Mouse (Mus musculus): Measurements from ENCODE around the gene Tcf7l1.

Gene Tcf7l1

DNA sequence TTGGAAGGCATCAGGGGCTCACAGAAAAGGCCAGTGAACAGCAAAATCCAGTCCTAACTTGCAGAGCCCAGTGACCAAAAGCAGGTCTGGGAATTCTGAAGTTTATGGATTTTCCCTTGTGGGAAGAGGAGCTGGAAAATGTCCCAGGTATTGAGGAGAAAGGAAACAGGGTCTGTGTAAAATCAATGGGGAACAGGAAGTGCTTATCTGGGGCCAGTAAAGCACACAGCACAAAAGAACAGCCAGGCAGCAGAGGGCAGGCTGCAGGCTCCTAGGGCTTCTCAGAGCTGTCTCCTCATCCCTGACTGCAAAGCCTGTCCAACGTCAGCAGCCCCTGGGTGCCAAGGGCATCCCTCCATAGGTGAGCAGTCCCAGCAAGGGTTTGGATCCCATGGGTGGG lies 126.1 kb downstream of the Tcf7l1 start:
- DNase-seq (ENCODE audit: low read depth, low spot score) = no peak

GRCm38 (mm10) chr6:72660391-72660720 lies 128.7 kb downstream of the Tcf7l1 start:
- DNase-seq (ENCODE audit: low read depth, low spot score) = no peak

DNA sequence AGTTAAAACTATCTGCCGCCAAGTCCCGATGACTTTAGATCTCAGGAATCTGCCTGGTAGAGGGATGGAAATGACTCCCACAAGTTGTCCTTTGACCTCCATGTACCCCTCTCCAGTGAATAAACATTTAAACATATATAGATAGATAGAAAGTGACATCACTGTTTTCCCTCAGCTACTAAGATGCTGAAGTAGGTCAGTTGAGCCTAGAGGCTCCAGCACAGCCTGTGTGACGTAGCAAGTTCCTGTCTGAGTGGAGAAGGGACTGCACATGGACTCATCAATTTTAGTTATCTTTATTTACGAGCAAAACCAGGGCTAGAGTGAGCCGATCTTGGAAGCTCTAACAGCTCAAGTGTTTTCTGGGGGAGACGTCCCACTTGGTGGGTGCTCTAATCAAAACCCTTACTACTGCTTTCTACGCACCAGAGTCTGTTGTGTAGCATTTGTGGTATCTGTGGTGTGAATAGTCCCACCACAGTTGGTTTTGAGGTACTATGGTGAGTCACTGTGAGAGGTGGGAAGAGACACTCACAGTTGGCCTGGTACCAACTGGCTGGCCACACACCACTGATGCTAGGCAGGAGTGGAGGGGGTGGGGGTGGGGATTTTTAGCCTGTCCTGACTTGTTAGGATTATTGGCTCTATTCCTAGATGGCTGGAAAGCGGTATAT lies 129.2 kb downstream of the Tcf7l1 start:
- DNase-seq (ENCODE audit: low read depth, low spot score) = no peak

- DNase-seq (ENCODE audit: low read depth, low spot score) = no peak
Measured at GRCm38 (mm10) chr6:72658006-72658405, 131.0 kb downstream of the Tcf7l1 start.

DNA sequence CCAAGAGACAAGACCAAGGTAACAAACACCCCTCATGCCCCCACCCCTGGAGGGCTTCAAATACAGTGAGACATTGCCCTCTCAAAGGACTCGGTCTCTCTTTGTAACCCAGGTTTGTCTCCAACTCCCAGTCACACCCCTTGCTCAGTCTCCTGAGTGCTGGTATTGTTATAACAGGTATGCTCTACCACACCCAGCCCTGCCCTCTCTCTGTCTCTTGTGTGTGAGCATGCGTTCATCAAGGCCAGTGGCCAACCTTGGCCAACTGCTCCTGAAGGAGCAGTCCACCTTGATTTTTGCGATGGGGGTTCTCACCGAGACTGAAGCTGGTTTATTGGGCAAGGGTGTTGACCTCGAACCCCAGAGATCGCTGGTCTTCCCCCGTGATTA lies 133.0 kb downstream of the Tcf7l1 start:
- no peak for DNase-seq (ENCODE audit: low read depth, low spot score)

DNA sequence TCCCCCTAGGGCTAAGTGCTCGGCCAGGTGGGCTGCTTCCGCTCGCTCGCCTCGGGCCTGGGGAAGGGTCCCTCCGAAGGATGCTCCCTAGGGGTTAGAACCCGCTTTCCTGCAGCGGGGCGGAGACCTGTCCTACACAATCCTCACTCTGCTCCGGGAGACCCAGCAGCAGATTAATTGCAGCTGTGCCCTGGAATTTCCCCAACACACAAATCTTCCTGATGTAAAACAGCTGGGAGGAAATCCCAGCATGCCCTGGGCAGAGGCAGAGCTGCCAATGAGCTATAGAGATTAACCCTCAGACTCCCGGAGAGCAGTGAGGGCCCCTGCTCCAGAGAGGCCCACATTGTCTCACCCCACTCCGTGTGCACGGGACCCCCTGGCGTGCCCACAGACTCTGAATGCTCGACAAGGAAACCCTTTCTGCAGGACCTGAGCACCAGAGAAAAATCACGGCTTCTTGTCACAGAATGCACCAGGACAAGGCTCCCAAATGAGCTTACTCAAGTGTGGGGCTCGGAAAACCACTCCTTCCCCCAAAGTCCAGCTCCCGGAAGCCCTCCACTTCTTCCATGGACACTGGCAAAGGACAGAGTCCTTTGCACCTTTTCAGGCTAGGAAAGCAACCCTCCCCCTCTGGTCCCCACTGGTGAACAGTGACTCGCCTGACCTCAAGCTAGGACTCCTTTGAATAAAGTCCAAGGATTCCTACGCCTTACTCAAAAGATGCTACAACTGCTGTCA lies 133.6 kb downstream of the Tcf7l1 start:
- DNase-seq (ENCODE audit: low read depth, low spot score) = peak; percentile 97

GRCm38 (mm10) chr6:72654355-72654754 lies 134.7 kb downstream of the Tcf7l1 start:
- DNase-seq (ENCODE audit: low read depth, low spot score) = no peak

DNA sequence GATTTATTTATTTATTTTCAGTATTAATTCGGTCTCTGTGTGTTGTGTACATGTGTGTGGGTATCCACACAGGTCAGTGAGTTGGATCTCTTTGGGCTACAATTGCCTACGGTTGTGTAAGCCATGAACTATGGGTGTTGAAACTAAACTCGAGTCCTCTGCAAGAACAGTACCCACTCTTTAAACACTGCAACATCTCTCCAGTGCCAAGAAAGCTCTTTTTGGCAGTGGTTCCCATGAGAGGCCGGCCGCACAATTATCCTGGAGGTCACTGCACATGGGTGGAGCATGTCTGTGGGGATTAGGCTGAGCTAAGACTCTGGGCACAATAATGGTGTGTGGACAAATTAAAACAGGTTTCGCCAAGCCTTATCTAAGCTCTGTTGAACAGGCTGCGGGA lies 135.6 kb downstream of the Tcf7l1 start:
- no peak for DNase-seq (ENCODE audit: low read depth, low spot score)

DNA sequence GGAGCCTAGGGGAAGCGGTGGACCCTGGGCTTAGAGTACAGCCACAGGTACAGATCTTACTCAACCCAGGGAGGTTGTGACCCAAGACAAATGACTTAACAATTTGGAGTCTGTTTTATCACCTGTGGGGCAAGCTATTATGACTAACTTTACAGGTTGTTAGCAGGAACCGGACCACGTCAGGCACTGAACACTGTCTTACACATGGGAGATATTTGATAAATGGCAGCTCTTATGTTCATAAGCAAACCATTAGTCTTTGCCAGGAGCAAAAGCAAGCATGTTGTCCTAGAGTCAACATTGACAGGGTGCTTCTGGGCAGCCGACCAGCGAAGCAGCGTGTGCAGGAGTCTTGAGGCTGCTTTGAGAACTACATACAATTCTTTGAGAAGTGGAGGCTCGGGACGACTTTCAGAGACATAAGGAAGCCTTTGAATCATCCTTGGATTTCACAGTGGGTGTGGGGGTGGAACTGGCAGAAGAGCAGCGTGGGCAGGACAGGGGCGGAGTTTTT lies 138.7 kb downstream of the Tcf7l1 start:
- DNase-seq (ENCODE audit: low read depth, low spot score) = no peak

GRCm38 (mm10) chr6:72648002-72648595 lies 141.0 kb downstream of the Tcf7l1 start:
- DNase-seq (ENCODE audit: low read depth, low spot score) = peak; percentile 56

DNA sequence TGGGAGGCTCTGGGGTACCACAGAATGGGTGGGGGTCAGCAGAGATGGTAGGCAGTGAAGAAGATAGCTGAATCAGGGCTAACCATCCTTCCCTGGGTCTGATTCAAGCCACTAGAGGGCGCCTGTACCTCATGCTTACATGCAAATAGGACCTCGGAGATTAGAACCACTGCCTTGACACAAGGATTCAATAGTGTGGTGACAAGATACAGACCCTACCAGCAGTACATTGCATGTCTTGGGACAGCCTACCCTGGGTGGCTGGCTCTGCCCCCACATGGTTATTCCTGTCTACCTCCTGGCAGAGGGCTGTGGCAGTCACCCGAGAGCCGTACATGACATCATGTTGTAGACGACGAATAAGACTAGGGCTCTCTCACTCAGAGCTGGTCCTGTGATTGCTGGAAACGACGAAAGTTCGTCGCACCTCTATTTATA lies 141.7 kb downstream of the Tcf7l1 start:
- peak; percentile 67 for DNase-seq (ENCODE audit: low read depth, low spot score)

DNA sequence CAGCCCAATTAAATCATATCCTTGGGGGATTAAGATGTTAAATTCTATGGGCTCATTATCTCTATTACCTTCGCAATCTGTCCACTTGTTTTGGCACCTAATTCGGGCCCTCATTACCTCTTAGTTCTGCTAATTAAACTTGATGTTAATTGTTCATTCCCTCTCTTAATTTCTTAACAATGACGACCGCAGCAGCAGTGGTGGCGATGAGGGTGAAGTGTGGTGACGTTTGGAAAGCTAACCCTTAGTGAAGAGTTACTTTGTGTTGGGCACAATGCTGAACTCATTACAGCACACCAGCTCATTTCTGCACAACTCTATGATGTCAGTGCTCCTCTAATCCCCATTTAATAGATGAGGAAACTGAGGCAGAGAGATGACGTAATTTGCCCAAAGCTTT lies 143.7 kb downstream of the Tcf7l1 start:
- DNase-seq (ENCODE audit: low read depth, low spot score) = no peak

- no peak for DNase-seq (ENCODE audit: low read depth, low spot score)
Measured at GRCm38 (mm10) chr6:72644576-72644975, 144.5 kb downstream of the Tcf7l1 start.

- DNase-seq (ENCODE audit: low read depth, low spot score) = no peak
Measured at GRCm38 (mm10) chr6:72641218-72641954, 147.7 kb downstream of the Tcf7l1 start.

GRCm38 (mm10) chr6:72636940-72637339 lies 152.1 kb downstream of the Tcf7l1 start:
- DNase-seq (ENCODE audit: low read depth, low spot score) = no peak

DNA sequence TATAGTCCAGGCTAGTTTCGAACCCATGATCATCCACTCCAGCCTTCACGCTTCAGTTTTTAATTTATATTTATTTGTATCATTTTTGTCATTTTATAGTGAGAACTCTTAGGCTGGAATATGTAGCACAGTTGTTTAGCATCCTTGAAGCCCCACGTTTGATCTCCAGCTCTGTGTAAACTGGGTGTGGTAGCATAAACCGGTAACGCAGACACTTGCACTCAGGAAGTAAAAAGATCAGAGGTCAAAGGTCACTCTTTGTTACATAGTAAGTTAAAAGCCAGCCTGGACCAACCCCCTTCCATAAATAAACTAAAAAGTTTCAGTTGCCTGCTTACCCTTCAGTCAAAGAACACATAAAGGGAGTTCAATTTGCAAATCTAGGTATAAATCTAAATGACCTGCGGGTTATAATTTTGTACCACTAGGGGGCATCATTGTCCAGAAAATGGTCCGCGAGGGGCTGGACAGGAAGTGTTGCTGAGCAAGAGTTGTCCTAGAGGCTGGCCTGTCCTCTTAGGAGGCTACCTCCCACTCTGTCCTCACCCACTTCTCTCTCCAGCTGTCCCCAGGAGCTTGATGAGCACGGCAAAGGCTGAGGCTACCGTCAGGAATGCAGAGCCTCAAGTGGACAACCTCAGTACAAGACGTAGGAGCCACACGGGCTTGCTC lies 153.2 kb downstream of the Tcf7l1 start:
- peak; percentile 80 for DNase-seq (ENCODE audit: low read depth, low spot score)

- DNase-seq (ENCODE audit: low read depth, low spot score) = no peak
Measured at GRCm38 (mm10) chr6:72634311-72634710, 154.7 kb downstream of the Tcf7l1 start.

DNA sequence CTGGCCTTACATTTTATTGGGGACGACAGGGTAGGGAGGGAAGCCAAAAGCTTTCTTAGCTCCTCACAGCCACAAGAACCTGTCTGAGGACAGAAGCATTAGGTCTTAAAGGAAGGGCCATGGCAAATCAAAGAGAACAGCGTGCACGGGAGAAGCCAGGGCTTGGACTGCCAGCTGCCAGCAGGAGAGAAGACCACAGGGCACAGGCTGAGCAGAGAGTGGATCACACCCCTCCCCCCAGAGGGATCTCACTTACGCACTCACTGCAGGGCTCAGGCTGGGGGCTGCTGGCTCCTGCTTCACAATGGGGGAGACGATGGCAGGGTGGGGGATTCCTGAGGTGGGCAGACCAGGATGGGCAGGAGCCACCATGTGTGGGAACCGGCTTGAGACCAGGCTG lies 157.4 kb downstream of the Tcf7l1 start:
- no peak for DNase-seq (ENCODE audit: low read depth, low spot score)

DNA sequence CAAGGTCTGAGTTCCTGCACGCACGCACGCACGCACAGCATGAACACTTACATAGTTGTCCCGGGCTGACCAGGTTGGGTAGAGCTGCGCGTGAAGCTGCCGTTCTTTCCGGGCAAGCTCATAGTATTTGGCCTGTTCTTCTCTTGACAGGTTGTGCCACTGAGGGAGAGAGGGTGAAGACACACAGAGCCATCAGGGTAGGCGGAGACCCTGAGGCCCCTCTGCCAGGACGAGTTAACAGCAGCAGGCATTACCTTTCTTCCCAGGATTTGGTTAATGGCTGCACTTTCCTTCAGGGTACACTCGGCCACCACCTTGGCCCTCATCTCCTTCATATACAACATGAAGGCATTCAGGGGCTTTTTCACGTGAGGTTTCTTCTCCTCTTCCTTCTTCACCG lies 158.1 kb downstream of the Tcf7l1 start:
- no peak for DNase-seq (ENCODE audit: low read depth, low spot score)

GRCm38 (mm10) chr6:72630370-72630769 lies 158.7 kb downstream of the Tcf7l1 start:
- no peak for DNase-seq (ENCODE audit: low read depth, low spot score)

DNA sequence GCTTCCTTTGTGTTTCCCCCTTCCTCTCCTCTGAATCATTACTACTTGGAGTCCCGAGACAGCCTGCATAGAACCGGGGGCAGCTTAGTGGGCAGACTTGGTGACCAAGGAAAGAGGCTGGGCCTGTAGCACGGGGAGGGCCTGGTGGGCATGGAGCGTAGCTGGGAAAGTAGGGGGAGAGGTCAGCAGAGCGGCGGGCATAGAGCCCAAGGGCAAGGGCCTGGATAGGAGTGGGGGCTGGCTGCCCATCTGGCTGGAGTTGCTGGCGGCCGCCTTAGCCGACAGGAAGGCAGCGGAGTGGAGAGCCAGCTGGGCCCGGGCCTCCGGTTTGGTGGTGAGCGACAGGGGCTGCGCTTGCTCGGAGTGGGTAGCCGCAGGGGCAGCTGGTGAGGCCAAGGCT lies 161.8 kb downstream of the Tcf7l1 start:
- DNase-seq (ENCODE audit: low read depth, low spot score) = no peak

DNA sequence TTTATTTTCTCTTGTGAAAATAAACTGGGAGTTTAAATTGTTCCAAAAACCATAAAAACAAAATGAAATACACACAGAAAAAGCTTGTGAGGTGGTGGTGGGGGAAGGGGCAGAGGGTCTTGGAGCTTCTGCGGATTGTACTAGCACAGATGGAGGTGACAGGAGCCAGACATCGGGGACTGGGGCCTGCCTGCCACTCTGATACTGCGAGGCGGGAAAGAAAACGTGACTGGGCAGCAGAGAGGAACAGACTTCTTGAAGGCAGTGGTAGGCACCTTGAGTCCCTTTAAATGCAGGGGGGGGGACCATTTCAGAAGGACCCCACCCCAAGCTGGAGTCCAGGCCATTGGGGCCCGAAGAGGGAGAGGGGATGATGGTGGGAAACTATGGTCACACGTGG lies 162.7 kb downstream of the Tcf7l1 start:
- DNase-seq (ENCODE audit: low read depth, low spot score) = no peak
